Mouse (Mus musculus) frontal cortex, adult (tissue): ENCODE measurements at regions not wholly inside any gene's neighbourhood (a gene's known extent, or its start where the extent isn't known, plus 50 kb on each side); places are given as distances from the start of the nearest gene placed in this dataset.
A peak's percentile ranks its signal among the peaks of the same experiment; 100 is the strongest.

Source experiments
- ATAC-seq: cut with Nextera tagmentation; 2 replicates; pipeline ENCODE4 v1.9.2; 2017; ENCODE audit warnings: mild to moderate bottlenecking, moderate library complexity, mixed read lengths; ENCODE audit not compliant: low TSS enrichment

DNA sequence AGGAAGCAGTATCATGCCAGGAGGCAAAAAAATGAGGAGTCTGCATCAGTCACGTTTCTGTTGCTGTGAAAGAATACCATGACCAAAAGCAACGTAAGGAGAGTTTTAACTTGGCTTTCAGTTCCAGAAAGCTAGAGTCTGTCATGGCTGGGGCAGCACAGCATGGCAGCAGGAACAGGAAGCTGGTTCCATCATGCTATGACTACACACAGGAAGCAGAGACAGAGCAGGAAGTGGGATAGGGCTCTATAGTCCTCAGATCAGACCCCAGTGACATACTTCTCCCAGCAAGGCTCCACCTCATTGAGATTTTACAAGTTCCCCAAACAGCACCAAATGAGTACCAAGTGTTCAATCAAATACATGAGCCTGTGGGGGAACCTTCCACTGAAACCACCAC, 453.6 kb downstream of the Etnk1 start:
- ATAC-seq = no peak

DNA sequence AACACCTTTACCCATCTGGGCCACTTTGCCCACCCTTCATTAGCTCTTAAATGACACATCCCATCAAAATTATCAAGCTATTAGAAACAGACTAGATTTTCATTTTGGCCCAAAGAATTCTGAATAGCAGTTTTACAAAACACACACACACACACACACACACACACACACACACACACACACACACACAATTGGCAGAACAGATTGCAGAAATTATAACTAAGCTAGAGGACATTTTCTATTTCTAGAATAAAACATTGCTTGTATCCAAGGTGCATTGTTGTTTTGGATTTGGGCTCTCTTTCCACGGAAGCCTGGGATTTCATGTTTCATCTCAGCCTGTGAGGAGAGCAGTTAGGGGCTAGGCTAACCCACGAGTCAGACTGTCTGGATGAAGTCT, 455.1 kb downstream of the Etnk1 start:
- ATAC-seq = no peak

DNA sequence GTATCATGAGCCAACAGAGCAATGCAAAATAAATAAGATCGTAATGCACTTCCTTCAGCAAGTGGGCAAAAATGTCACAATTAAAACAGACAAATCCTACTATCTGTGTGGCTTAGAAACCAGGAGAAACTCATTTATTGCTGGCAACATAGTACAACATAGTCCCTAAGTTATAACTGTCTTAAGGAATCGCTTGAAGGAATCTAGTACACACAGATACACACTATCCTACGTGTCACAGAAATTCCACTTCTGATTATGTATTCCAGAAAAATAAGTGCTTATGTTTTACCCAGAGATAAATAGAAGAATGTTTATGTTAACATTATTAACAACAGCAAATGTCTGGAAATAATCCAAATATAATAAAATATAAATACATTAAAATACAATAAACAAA, 457.9 kb downstream of the Etnk1 start:
- ATAC-seq = no peak

DNA sequence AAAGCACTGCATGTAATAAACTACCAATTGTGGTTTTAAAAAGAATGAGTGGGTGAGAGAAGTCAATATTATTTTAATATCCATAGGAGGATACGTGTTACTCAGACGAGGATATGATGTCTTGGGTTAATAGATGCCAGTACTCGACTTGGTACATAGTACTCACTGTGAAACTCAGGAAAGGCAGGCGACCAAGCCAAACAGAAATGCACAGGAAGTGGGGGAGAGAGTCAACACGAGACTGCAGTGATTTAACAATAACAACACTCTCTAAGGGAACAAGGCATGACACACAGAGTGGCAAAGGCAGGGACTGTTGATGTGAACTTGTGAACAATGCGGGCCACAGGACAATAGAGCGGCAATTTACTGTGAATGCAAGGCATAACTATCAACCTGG, 464.6 kb downstream of the Etnk1 start:
- no peak for ATAC-seq

DNA sequence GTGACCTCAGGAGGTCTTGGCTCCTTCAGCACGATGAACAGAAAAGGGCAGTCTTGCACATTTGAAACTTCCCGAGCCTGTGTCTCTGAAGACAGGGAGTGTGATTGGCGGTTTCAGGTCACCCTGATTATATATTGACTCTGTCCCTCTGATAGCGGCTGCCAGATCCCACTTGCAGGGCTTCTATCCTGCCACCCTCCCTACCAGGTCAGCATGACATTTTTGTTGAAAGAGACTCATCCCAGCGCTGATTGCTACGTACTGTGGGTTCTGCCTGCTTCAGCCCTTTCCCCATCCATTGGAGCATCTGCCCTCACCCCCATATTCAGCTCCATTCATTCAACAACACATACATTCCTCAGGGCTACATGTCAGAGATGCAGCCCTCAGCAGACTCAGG, 466.7 kb downstream of the Etnk1 start:
- ATAC-seq = no peak

DNA sequence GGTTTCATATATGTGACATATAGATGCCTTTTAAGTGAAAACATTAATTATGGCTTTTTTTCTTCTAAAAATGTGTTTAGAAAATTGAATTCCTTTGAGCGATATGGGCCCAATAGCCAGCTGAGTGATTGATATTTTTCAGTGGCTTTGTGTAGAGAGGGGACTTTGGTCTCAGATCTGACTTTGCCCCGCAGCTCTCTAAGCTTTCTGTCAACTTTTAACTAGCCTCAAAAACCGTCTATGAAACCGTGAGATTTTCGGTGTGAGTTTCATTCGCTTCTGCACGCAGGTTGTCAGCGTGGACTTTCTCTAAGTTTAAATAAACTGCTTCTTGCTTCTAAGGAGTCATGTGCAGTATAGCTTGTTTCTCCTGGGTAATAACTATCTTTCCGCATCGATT, 467.3 kb downstream of the Etnk1 start:
- ATAC-seq = no peak

DNA sequence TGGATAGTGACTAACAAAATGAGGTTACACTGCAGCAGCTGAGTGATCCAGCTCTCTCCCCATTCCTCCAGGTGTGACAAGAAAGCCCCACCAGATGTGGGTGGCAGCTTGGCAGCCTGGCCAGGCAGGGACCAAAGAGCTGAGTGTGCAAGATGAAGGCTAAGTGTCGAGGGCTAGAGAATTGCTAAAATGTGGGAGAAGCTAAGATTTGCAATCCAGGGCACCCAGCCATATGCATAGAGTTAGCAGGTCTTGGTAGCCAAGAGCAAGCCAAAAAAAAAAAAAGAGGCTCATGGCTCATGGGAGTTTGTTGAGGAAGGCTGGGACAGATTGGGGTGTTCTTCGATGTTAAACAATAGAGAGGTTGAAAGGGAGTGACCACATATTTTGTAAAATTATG, 468.0 kb downstream of the Etnk1 start:
- ATAC-seq = peak; percentile 52; the same call in 1 of the 2 replicates

DNA sequence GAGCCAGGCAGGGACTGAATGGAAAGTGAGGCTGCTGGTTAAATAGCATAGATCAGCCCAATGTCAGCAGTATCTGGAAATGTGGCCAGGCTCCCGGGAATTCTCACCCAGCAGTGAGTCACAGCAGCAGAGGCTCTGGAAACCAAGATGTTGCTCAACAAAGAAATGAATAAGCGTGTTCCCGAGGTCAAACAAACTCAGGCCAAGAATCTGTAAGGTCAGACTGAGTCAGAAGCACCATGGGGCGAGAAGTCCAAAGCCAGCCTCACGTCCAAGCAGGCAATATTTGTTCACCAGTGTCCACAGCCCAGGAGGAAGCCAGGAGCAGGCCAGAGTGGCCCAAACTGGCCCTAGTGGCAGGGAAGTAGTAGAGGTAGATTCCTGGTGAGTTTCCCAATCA, 473.6 kb downstream of the Etnk1 start:
- no peak for ATAC-seq

DNA sequence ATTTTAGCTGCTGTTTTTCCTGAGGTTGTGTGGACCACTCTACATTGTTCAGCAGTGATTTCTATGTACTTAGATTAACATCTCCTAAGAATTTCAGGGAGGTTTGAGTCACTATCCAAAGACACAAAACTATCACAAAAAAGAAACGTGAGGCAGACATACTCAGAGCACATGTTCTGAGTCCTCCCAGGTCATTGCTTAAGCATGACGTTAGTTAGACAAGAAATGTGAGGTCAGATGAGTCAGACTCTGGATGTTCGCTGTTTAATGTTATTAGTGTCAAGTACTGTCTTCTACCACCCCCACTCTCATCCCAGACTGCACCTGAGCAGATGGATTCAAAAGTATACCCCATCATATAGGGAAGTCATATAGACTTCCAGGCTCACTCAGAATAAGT, 475.0 kb downstream of the Etnk1 start:
- no peak for ATAC-seq

DNA sequence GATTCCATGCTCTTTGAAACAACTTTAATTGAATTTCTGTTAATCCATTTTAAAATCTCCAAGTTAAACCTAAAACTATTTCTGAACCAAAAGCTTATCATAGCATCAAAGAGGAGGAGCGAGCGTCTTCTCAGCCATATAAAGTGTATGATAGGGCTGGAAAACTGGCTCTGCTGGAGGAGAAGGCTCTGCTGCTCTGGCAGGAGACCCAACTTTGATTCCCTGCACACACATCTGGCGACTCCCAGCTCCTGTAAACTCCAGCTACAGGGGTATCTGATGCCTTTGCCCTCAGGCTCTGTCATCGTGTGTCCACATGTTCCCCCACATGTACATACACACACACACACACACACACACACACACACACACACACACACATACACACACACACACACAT, 479.0 kb downstream of the Etnk1 start:
- ATAC-seq = no peak

DNA sequence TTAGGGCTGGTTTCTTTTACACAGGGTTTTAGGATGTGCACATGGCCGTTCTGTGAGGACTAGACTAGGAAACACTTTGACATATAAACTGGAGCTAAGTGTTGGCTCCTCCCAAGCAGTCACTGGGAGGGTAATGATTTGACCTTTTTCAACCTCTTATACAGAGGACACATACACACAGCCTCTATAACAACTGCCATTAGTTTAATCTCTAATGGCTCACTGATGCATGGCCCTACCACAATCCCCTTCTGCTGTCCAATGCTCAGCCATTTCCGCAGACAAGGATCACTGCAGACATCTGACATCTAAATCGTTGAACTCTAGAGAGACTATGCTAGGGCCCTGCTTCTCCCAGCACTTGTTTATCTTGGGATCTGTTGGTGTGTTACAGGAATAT, 481.5 kb downstream of the Etnk1 start:
- ATAC-seq = no peak

DNA sequence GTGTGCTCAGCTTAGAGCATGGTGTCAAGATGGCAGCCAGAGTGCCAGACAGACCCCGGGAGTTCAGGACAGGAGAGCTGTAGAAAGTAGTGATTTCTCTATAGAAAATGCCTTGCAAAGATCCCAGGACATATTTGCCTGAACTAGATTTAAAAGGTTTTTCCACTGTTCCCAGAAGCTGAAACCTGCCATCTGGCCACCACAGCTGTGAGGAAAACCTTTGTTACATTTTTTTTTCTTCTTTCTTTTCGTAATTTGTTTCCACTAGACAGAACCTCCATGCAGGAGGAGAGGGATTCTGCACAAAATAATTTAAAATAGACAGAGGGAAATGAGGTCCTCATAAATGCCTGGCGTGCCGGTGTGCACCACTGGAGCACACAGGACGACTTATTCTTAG, 489.6 kb downstream of the Etnk1 start:
- ATAC-seq = peak; percentile 64

DNA sequence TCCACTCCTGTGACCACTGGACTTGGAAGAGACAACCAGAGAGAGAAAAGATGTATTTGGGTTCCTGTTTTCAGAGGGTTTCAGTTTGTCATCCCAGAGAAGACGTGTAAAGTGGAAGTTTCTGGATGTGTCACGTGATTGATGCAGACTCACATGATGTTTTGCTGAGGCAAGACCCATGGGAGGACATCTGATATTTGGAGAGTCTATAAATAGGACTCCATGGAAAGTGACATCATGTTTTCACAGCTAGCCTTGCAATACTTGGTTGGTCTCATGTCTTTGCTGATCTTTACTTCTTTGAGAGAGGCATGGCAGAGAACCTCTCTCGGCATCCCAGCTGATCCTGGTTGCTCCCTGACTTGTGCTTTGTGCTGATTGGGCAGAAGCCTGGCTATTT, 493.8 kb downstream of the Etnk1 start:
- no peak for ATAC-seq

DNA sequence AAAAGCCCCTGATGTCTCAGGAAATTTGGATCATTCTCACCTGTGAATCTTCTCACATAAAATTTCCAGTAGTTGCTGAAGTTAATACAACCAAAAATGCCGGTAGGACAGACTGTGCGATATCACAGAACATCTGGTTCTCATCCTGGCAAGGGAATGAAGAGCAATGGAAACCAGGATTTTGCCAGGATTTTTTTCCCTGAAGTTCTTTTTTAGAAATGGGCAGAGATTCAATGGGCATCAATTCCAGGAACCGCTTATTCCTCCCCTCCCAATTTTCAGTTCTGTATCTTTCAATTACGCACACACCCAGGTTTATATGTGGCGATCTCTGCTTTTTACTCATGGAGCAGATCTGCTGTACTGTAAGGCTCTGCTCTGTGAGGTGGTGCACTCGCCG, 496.3 kb downstream of the Etnk1 start:
- no peak for ATAC-seq

DNA sequence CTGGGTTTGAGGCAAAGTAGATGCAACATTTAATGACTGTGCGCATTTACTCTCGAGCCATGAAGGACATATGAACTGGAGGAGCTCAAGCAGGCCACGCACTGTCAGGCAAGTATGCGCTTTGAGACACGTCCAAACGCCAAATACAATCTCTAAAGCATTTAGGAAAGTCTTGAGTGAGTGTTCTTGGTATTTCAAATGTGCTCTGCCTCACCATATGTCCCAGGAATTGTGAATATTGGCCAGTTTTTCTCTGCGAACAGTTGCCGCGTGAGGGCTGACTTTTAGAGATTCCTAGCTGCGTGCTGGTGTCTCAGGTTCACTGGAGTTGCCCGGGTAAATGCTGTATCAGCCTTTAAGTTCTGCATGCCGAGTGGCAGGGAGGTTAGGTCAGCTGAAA, 498.4 kb downstream of the Etnk1 start:
- ATAC-seq = peak; percentile 66

DNA sequence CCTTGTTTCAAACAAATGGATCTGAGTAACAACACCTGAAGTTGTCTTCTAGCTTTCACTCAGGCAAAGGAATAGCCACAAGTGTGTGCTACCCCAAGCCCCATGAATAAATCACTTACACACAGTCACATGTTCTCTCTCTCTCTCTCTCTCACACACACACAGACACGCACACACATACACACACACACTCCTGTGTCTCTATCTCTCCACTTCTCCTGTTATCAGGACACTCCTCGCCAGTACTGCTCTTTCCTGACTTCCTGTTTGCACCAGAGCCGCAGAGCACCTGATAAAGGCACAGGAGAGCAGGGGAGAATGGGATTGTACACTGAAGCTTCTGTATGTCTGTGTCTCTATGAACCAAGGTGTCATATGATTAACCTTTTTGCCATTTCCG, 501.5 kb downstream of the Etnk1 start:
- ATAC-seq = no peak

DNA sequence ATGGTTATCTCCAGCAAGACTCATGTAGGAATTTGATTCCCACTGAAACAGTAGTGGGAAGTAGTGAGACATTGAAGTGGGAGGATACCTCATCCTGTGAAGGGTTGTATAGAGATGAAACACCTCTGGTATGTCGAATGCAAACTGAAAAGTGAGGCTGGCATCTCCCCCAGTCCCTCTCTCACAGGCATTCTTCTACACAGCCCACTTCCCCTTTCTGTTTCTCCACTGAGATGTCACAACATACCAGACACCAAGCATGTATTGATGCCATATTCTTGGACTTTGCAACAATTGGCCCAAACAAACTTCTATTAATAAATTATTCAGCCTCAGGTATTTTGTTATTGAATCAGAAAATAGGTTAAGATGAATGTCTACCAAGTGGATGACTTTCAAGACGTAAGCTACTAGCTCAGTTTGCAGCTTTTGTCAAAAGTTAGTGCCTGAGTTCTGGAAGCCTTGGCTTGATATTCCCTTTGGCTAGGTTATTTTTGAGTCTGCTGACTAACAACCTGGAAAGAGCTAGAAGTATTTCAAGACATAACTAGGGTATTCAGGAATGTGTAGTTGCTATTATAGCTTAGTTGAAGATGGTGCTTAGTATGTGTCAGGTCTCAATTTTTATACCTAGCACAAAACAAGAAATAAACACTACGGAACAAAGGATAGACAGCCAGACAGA, 502.6 kb downstream of the Etnk1 start:
- peak; percentile 74; the same call in 1 of the 2 replicates for ATAC-seq

DNA sequence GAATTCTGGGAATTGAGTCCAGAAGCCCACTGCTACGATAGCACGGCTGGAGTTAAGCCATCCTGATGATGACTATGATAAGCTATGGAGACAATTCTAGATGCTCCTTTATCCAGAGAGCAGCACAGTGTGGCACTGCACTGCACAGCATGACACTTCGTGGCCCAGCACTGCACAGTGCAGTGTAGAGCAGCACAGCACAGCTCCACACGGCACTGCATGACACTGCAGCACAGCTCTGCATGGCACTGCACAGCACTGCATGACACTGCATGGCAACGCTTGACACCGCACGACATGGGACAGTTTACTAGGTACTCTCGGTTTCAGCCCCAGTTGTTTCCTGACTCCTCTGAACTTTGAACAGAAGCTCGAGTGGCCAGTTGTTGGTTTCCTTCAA, 523.1 kb downstream of the Etnk1 start:
- ATAC-seq = no peak

DNA sequence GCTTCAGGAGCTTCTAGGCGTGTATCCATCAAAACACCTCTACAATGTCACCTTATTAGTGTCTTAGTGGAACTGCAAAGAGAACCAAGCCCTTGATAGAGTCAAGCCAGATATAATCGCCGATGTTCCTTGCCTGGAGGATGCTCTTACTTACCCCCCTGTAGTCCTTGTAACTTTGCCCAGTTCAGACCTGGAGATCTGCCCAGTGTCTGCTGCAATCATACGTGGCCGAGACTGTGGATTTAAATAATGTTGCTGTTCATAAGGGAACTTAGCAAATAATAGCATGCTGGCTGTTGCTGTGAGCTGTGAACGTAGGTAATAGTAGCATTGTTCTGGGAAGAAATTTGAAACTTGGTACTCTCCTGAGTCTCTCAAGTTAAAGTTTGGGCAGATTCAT, 523.8 kb downstream of the Etnk1 start:
- ATAC-seq = no peak

DNA sequence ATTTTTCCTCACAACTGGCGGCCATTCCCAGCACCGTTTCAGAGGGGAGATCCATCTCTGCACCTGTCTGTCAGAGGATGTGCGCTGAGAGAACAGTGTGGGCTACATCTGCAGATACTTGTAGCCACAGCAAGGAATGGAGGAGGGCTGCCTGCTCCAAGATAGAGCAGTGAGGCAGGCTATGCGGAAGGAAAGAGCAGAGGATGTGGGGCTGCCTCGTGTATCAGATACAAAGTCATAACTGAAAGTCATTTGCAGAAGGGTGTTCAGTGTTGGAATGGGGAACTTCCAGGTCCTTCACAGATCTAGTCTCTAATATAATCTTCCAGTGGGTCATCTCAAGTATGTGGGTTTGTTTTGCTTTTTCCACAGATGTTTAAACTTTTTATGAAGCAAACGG, 531.0 kb downstream of the Etnk1 start:
- ATAC-seq = no peak

DNA sequence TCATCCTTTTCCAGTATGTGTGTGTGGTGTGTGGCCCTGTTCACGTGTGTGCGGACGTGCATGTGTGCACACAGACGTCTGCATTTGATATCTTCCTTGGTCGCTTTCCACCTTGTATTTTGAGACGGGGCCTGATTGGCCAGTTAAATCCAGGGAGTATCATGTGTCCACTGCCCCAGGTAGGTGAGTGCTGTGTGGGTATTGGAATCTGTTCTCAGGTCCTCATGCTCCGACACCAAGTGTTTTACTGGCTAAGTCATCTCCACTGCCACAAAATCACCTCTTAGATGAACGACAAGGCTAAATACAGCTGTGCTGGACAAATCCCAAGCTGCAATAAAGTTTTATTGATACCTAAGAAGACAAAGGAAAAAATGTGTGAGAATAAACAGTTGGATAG, 537.0 kb downstream of the Etnk1 start:
- ATAC-seq = no peak

DNA sequence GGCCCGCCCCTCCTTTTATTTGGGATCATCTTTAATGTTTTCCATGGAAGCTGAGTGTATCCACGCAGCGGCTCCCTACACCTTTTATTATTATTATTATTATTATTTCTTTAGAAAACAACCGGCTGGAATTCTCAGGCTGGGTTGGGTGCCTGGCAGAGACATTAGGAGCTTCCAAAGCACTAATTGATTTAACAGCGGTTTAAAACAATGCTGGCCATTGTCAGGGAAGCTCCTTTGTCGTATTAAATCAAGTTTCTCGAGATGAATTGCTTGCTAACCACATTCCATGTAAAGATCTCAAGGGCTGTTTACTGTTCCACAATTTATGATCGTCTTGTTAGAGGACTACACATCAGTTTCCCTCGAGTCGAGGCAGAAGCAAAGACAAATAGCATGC, 539.4 kb downstream of the Etnk1 start:
- ATAC-seq = no peak

DNA sequence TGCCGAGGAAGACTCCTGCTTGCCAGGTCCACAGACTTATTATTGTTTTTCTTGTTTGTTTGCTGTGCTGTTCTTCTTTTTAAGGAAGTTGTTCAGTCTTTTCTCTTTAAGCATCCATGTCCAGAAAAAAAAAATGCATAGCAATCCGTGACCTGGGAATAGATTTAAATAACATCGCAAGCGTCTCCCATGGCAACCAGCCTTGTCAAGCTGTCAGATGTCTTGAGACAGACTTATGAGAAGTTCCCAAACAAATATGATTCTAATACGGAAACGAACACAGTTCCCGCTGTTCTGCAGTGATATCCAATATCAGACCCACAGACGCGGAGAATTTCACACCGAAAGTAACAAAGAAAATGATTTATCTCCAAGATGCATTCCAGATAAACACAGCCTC, 547.4 kb downstream of the Etnk1 start:
- ATAC-seq = no peak

DNA sequence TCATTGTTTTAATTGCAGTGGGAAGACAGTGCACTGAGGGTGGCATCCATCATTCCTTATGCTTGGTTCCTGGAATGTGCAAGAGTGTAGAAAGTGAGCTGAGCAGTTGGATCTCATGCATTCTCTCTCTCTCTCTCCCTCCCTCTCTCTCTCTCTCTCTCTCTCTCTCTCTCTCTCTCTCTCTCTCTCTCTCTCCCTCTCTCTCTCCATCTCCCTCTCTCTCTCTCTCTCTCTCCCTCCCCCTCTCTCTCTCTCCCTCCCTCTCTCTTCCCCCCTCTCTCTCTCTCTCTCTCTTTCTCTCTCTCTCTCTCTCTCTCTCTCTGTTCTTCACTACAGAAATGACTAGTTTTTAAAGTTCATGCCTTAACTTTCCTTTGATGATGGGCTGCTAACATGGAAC, 583.1 kb downstream of the Etnk1 start:
- no peak for ATAC-seq
